Mouse (Mus musculus): ENCODE measurements around the gene Ltn1. TPM values are rescaled to one million over a fixed set of nuclear protein-coding genes. Genes with fewer than 3 reads are reported as not detected.
A peak's percentile ranks its signal among the peaks of the same experiment; 100 is the strongest.

Ltn1 gene
- polyA plus RNA-seq, 1 experiment from 2014 or later = 22.5 TPM

DNA sequence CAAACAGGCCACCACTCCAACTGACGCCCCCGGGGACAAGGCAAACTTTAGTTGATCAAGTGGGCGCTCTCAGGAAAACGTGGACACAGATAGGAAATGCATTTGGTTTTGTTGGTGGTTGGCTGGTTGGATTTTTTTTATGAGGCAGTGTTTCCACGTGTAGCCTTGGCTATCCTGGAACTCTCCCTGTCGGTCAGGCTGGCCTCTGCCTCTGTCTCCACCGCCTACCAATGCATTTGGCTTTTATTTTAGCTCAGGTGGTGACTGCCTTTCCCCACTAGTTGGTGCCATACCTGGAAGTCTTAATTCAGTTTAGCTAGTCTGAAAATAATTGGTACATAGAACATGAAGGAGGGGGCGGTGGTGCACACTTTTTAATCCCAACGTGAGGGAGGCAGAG is 8.7 kb upstream of the Ltn1 start:
- peak overlapping the region; percentile 63 for H3K9ac ChIP-seq
- 20% methylated on average over 9 of the region's 9 CpGs for WGBS
- H3K36me3 ChIP-seq = no peaks in the 10 kb centered on the region
- peaks cover 13% of the 10 kb centered on the region for H3K4me1 ChIP-seq
- peak overlapping the region; percentile 68 for H3K4me2 ChIP-seq (replicated peaks)
- H3K4me3 ChIP-seq (replicated peaks) = peak overlapping the region; percentile 61
- no peaks in the 10 kb centered on the region for H3K9me3 ChIP-seq (replicated peaks)
- no peak for ATAC-seq (ENCODE audit: insufficient number of reproducible peaks, low FRiP score, low TSS enrichment, low read depth)
- H3K27ac ChIP-seq (replicated peaks) = no peak overlapping the region
- no peaks in the 10 kb centered on the region for H3K27me3 ChIP-seq

DNA sequence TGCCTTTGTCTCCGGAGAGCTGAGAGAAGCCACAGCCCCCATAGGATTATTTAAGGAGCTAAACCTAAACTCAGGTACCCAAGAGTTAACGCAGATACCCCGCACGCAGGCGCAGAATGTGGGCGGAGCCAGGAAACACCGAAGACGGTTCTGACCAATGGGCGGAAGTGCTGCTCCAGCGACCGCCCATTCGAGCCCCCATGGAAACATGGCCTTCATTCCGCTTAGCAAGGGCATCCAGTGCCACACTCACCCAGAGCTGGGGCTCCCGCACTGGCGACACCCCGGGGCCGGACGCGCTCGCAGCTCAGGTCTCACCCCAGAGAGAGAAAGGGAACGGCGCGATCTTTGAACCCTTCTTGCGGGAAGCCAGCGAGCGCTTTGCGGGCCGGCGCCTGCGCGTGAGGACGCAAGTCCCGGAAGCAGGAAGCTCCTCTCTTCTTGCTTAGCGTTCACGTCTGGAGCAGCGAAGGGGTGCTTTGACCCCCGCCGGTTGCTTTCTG is 7.8 kb upstream of the Ltn1 start, which contains the start of gene Rwdd2b:
TSS of gene Rwdd2b (minus strand) at position 390 of the 503 bp plus-strand sequence.
- H3K27ac ChIP-seq (replicated peaks) = peak within 1 kb of the TSS; percentile 85
- peak; percentile 96 for ATAC-seq (ENCODE audit: insufficient number of reproducible peaks, low FRiP score, low TSS enrichment, low read depth)
- no peaks in the 10 kb centered on the region for H3K9me3 ChIP-seq (replicated peaks)
- WGBS = under 1% methylated on average over 38 of the region's 38 CpGs
- H3K27me3 ChIP-seq = no peaks in the 10 kb centered on the region
- H3K4me1 ChIP-seq = peaks cover 13% of the 10 kb centered on the region
- H3K4me2 ChIP-seq (replicated peaks) = peak within 1 kb of the TSS; percentile 68
- peak within 1 kb of the TSS; percentile 63 for H3K9ac ChIP-seq
- peak within 1 kb of the TSS; percentile 61 for H3K4me3 ChIP-seq (replicated peaks)
- no peaks in the 10 kb centered on the region for H3K36me3 ChIP-seq

DNA sequence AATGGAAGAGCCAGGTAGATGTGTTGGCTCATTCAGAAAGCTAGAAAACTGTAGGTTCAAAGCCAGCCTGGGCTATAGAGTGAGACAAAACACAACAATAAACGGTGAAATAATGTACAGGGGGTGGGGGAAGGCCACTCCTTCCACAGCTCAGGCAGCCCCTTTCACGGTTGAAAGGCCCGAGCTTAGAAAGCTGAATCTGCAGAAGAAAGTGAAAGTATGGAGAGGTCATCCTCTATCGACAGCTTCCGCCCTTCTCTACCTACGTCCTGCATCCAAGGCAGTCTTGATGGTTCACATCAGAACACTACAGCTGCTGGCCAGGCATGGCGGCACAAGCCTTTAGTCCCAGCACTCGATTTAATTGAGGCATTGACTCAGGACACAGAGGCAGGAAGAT is 6.3 kb upstream of the Ltn1 start:
- ATAC-seq (ENCODE audit: insufficient number of reproducible peaks, low FRiP score, low TSS enrichment, low read depth) = no peak
- WGBS = 90% methylated on average over 8 of the region's 8 CpGs
- no peak overlapping the region for H3K27ac ChIP-seq (replicated peaks)
- H3K4me1 ChIP-seq = peaks cover 13% of the 10 kb centered on the region
- no peak overlapping the region for H3K4me3 ChIP-seq (replicated peaks)
- H3K9ac ChIP-seq = no peak overlapping the region
- H3K36me3 ChIP-seq = no peaks in the 10 kb centered on the region
- no peaks in the 10 kb centered on the region for H3K27me3 ChIP-seq
- no peaks in the 10 kb centered on the region for H3K9me3 ChIP-seq (replicated peaks)
- H3K4me2 ChIP-seq (replicated peaks) = no peak overlapping the region

DNA sequence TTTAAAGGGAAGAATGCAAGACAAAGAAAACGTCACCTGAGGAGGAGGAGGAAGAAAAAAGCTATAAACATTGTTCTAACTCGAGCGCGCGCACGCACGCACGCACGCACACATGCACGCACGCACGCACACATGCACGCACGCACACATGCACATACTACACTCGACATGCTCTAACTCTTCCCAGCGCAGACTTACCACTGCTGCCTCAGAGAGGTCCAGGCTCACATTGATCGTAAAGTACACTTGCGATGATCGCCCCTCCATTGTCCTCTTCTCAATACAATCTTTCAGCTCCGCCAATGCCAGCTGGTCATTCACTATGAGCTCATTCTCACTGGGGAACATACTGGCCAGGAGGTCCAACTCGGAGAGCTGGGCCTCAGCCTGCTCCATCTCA is 4.7 kb upstream of the Ltn1 start:
- no peaks in the 10 kb centered on the region for H3K36me3 ChIP-seq

DNA sequence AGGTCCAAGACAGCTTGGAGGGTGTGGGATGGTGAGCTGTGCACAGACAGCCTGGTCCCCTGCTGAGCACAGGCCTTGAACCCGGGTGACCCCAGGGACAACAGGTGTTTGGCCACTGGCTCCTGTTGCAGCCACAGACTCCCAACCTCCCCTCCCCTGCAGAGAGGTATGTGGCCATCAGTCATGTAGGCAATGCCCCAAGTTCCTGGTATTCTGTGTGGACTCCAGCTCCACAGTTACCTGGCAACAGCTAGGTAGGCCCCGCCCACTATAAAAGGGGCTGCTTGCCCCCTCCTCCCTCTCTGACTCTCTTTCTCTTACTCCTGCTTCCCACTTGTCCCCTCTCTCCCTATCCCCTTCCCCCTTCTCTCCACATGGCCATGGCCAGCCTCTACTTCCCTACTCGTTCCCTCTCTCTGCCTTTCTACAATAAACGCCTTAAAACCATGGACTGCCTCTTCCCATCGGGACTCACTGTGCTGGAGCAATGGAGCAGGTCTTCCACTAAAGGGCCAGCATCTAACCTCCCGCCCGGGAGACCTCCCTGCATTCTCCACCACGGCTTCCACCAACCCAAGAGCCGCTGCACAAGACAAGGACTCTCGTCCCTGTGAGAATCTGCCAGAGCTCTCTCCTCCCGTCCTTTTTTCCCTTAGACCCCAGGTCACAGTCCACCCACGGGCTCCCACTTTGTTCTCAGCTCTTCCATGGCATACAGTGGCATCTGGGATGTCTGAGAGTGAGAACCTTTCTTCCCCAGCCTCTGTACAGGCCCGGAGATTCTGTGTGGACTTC is 3.2 kb upstream of the Ltn1 start:
- H3K4me2 ChIP-seq (replicated peaks) = no peak overlapping the region
- WGBS = 83% methylated on average over 13 of the region's 13 CpGs
- peaks cover 10% of the 10 kb centered on the region for H3K4me1 ChIP-seq
- no peak for ATAC-seq (ENCODE audit: insufficient number of reproducible peaks, low FRiP score, low TSS enrichment, low read depth)
- H3K9ac ChIP-seq = no peak overlapping the region
- H3K27me3 ChIP-seq = no peaks in the 10 kb centered on the region
- H3K36me3 ChIP-seq = no peaks in the 10 kb centered on the region
- H3K4me3 ChIP-seq (replicated peaks) = no peak overlapping the region
- H3K9me3 ChIP-seq (replicated peaks) = no peaks in the 10 kb centered on the region
- H3K27ac ChIP-seq (replicated peaks) = no peak overlapping the region

More for the DNA sequence above, 4.7 kb upstream of the Ltn1 start:
- Histone ChIP-seq H3K4me2 (replicated peaks) (no peak overlapping the region), H3K4me1 (peaks cover 13% of the 10 kb centered on the region), H3K4me3 (replicated peaks) (no peak overlapping the region), H3K27me3 (no peaks in the 10 kb centered on the region), H3K9ac (no peak overlapping the region), H3K27ac (replicated peaks) (no peak overlapping the region), H3K9me3 (replicated peaks) (no peaks in the 10 kb centered on the region)
- no peak for ATAC-seq (ENCODE audit: insufficient number of reproducible peaks, low FRiP score, low TSS enrichment, low read depth)
- WGBS = 91% methylated on average over 21 of the region's 21 CpGs

DNA sequence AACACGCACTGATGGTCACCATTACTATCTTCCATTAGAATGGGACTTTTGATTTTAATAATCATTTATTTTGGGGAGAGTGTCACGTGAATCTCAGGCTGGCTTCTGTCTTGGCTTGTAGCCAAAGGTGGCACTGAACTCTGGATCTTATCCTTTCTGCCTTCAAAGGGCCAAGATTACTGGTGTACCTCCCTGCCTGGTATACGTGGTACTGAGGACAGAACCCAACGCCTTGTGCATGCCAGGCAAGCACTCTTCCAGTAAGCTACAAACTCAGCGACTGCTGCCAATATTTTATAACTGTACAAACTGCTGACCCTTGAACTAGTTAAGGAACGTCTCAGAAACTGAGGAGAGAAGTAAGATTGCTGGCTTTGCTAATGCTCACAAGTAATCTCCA is 2.5 kb upstream of the Ltn1 start:
- WGBS = 76% methylated on average over 6 of the region's 6 CpGs
- Histone ChIP-seq H3K27ac (replicated peaks) (no peak overlapping the region), H3K4me2 (replicated peaks) (no peak overlapping the region), H3K27me3 (no peaks in the 10 kb centered on the region), H3K9ac (no peak overlapping the region), H3K4me1 (peaks cover 12% of the 10 kb centered on the region), H3K36me3 (no peaks in the 10 kb centered on the region), H3K4me3 (replicated peaks) (no peak overlapping the region), H3K9me3 (replicated peaks) (no peaks in the 10 kb centered on the region)
- ATAC-seq (ENCODE audit: insufficient number of reproducible peaks, low FRiP score, low TSS enrichment, low read depth) = no peak

DNA sequence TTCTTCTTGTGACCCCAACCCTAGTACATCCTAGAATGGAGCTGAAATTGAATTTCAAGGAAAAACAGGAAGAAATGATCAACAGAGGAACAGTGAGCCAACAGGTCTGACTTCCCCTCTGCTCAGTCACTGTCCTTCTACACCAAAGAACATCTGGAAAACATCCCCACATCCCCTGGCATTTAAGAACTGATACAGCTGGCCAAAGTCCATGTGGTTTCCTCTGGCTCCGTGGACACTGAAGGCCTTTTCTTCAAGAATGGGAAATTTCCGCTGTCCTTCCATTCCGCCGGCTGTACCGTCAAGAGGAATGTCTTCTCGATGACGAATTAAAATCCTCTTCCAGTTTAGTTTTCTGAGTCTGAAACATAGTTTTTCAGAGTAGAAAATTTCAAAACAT is 1.9 kb upstream of the Ltn1 start:
- no peaks in the 10 kb centered on the region for H3K36me3 ChIP-seq
- no peak overlapping the region for H3K27ac ChIP-seq (replicated peaks)
- H3K4me3 ChIP-seq (replicated peaks) = no peak overlapping the region
- no peak overlapping the region for H3K9ac ChIP-seq
- no peaks in the 10 kb centered on the region for H3K27me3 ChIP-seq
- ATAC-seq (ENCODE audit: insufficient number of reproducible peaks, low FRiP score, low TSS enrichment, low read depth) = no peak
- WGBS = 91% methylated on average over 7 of the region's 7 CpGs
- H3K4me1 ChIP-seq = peaks cover 8% of the 10 kb centered on the region; the same call in 1 of the 2 replicates
- no peaks in the 10 kb centered on the region for H3K9me3 ChIP-seq (replicated peaks)
- H3K4me2 ChIP-seq (replicated peaks) = no peak overlapping the region

DNA sequence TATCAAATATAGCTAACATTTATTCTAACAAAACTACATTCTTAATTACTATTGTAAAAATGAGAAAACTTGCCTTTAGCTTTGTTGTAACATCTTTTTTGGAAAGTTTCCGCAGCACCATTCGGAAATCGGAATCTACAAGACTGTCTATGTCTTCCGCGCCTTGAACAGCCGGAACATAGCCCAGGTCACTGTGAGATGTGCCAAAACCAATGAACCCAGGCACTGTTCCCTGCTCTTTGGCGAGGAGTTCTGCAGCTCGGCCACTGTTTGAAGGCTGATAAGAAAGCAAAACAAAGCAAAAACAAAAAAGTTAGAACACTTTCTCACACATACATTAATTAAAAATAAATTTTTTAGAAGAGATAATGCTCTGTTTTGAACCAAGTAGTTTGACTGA is 4.9 kb downstream of the Ltn1 start:
- H3K9ac ChIP-seq = no peak overlapping the region
- H3K36me3 ChIP-seq = peaks cover 41% of the 10 kb centered on the region
- no peaks in the 10 kb centered on the region for H3K27me3 ChIP-seq
- H3K9me3 ChIP-seq (replicated peaks) = no peaks in the 10 kb centered on the region
- no peak overlapping the region for H3K4me2 ChIP-seq (replicated peaks)
- no peak for ATAC-seq (ENCODE audit: insufficient number of reproducible peaks, low FRiP score, low TSS enrichment, low read depth)
- 95% methylated on average over 8 of the region's 8 CpGs for WGBS
- no peak overlapping the region for H3K4me3 ChIP-seq (replicated peaks)
- peaks cover 8% of the 10 kb centered on the region; the same call in 1 of the 2 replicates for H3K4me1 ChIP-seq
- no peak overlapping the region for H3K27ac ChIP-seq (replicated peaks)

DNA sequence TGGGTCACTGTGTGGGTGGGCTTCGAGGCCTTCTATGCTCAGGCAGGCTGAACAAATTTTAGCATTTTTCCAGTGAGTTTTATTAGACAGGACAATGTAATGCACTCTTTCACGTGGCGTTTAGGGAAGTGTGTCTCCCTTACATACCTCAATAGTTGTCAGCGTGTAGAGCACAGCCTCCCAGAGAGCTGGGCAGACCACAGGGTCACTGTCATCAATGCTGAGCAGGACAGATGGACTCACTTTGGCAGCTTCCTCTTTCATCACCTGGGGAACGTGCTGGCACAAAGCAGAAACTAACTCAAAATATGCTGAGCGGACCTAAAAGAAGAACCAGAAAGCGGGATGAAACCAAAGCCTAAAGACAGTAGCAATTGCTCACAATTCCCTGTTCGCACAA is 11.8 kb downstream of the Ltn1 start:
- Histone ChIP-seq H3K4me2 (replicated peaks) (no peak overlapping the region), H3K9me3 (replicated peaks) (no peaks in the 10 kb centered on the region), H3K36me3 (peaks cover 92% of the 10 kb centered on the region), H3K27ac (replicated peaks) (no peak overlapping the region), H3K27me3 (no peaks in the 10 kb centered on the region), H3K9ac (no peak overlapping the region), H3K4me1 (no peaks in the 10 kb centered on the region), H3K4me3 (replicated peaks) (no peak overlapping the region)
- 90% methylated on average over 8 of the region's 8 CpGs for WGBS
- ATAC-seq (ENCODE audit: insufficient number of reproducible peaks, low FRiP score, low TSS enrichment, low read depth) = no peak

DNA sequence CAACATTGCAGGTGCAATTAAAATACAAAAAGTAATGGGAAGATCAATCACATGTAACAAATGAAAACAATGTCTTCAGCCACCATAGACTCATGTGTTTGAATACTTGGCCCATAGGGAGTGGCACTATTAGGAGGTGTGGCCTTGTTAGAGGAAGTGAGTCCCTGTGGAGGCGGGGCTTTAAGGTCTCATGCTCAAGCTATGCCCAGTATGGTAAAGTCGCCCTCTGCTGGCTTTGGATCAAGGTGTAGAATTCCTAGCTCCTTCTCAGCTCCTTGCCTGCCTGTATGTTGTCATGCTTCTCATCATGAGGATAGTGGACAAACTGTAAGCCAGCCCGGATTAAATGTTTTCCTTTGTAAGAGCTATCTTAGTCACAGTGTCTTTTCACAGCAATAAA is 27.4 kb downstream of the Ltn1 start:
- no peak for ATAC-seq (ENCODE audit: insufficient number of reproducible peaks, low FRiP score, low TSS enrichment, low read depth)
- no peak overlapping the region for H3K4me2 ChIP-seq (replicated peaks)
- no peak overlapping the region for H3K27ac ChIP-seq (replicated peaks)
- WGBS = 83% methylated on average over 3 of the region's 3 CpGs
- no peaks in the 10 kb centered on the region for H3K27me3 ChIP-seq
- peaks cover 80% of the 10 kb centered on the region for H3K36me3 ChIP-seq
- no peak overlapping the region for H3K9ac ChIP-seq
- no peaks in the 10 kb centered on the region for H3K9me3 ChIP-seq (replicated peaks)
- H3K4me1 ChIP-seq = no peaks in the 10 kb centered on the region
- no peak overlapping the region for H3K4me3 ChIP-seq (replicated peaks)

DNA sequence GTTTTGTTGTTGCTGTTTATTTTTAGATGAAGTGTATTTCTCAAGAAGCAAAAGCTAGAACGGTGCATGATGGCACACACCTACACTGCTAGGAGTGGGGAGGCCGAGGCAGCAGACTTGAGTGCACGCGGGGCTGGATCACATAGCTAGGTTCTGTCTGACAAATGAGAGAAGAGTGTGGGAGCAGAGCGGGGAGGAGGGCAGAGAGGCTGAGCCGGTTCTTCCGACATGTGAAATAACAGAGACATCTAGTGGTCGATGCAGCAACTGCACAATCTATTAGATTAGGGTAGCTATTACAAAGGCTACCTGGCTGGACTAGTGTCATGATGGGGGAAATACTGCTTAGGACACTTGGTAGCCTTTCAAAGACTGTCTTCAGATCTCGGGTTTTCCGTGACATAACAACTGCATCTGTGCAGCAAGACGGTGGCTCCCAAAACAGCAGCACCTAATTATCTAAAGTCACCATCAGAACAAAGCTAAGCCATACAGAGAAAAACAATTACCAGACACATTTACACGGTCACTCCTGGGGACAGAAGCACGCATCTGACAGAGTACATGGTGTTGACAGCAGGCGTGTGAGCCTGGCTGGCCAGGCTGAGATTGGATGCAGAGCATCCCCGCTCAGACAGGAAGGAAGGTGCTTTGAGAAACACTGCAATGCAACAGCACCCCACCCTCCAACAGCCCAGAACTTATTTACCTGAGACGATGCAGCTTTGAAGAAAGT is 38.4 kb downstream of the Ltn1 start:
- no peak overlapping the region for H3K4me3 ChIP-seq (replicated peaks)
- H3K9me3 ChIP-seq (replicated peaks) = no peaks in the 10 kb centered on the region
- H3K4me1 ChIP-seq = no peaks in the 10 kb centered on the region
- no peaks in the 10 kb centered on the region for H3K27me3 ChIP-seq
- 0 out of 2 replicates have a peak, but pooled peaks have one; percentile 60 for ATAC-seq (ENCODE audit: insufficient number of reproducible peaks, low FRiP score, low TSS enrichment, low read depth)
- no peak overlapping the region for H3K9ac ChIP-seq
- no peak overlapping the region for H3K4me2 ChIP-seq (replicated peaks)
- WGBS = 46% methylated on average over 16 of the region's 16 CpGs
- H3K27ac ChIP-seq (replicated peaks) = no peak overlapping the region
- peaks cover 57% of the 10 kb centered on the region for H3K36me3 ChIP-seq

All from embryonic facial prominence, embryonic 15.5 days (tissue).